Mouse (Mus musculus): ENCODE measurements around the gene Fkbp1b.

DNA sequence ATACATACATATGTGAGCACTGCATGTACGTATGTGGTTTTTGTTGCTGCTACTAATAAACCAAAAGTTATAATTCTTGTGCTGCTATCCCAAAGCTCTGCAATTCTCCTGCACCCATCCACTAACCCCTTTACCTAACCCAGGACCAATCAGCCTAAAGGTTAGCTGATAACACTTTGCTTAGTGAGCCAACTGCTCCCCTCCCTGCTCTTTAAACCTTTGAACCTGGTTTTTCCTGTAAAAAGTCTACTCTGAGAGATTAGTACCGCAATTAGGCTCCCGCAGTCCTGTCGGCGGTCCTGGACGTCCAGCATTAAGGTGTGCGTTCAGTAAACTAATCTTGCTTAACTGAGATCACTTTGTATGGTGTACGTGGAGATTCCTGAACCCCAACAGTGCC lies 34.2 kb upstream of the Fkbp1b start:
- TF ChIP-seq POLR2A (IDR thresholded peaks at IDR 0.05; ENCODE audit: borderline replicate concordance, control insufficient read depth, low read depth, low read length) (no peak), CTCF (IDR thresholded peaks at IDR 0.05; ENCODE audit: control insufficient read depth, insufficient read depth, low read length) (no peak)

Data from bone marrow, adult 2 months (tissue).